Mouse (Mus musculus) embryo, embryonic 11 days (tissue): ENCODE results near the gene Tmem63b.
"Not testable (repeated sequence)": the region's sequence is repeated elsewhere in the genome, so short reads cannot be mapped to it uniquely, and the experiment has no call there.

Experiments used
- DNase-seq: peaks from one replicate; pipeline ENCODE4 v3.0.0-alpha.2; 2015

Gene Tmem63b

DNA sequence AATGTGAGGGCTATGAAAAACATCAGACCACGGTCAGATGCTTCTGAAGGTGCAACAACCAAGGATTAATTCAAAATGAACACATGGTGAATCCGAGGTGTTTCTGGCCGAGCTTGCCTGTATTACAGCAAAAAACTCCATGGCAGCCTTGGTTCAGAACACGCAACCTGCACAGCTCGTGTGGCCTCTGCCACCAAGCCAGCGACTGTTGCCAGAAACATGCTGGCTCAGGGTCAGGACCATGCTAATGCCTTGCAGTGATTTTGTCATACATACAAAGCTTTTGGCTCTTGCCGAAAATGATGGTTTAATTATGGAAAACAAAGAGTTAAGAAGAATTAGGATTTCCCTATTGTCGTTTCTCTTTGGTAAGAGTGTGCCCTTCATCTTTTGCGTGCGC is 18.7 kb downstream of the Tmem63b start:
- DNase-seq, result no peak

DNA sequence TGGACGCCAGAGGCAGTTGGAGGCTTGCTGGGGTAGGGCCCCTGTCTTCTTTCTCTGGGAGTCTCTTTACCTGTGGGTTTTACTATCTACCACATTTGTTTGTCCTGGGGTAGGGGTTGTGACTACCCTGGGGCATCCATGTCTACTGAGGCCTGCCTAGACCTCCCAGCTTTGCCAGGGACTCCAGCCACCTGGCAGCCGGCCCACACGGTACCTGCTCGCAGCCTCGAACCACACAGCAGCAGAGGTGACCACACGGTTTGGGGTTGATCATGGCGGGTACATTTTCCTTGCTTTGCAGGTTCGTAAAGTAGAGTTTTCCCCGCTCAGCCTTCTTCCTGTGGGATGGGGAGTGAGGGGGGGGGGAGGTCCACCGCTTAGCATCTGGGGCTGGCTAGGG is 19.2 kb downstream of the Tmem63b start:
- no peak for DNase-seq

DNA sequence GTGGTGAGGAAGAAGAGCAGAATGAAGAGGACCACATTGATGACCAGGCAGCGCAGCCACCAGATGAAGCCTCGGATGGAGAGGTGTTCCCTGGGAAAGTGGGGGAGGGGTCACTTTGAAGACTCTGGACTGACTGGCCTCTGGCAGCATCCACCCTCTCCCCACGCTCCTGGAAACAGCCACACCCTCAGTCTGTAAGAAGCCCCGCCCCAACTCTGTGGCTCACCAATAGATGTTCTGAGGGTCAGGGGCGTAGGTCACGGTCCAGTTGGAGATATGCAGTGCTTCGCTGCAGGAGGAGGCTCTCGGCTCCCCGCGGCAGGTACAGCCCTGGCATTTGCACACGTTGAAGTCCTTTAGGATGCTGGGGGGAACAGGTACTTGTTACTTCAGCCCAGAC is 20.6 kb downstream of the Tmem63b start:
- no peak for DNase-seq

DNA sequence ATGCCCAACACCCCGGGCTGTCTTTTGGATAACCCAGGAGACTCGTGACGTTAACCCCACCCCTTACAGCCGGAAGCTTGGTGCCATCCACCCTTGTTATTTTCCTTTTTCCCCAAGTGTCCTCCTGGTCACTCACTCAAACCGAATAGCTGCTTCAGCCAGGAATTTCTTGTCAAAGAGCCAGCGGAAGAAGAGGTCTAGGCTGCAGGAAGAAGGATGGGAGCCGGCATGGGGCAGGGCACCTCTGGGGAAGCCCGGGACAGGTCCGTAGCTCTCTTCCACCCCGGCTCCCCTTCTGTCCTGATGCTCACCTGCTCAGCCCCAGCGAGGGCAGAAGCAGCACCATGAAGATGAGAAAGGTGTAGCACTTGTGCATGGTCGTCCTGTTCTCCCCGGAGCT is 22.1 kb downstream of the Tmem63b start:
- no peak for DNase-seq

DNA sequence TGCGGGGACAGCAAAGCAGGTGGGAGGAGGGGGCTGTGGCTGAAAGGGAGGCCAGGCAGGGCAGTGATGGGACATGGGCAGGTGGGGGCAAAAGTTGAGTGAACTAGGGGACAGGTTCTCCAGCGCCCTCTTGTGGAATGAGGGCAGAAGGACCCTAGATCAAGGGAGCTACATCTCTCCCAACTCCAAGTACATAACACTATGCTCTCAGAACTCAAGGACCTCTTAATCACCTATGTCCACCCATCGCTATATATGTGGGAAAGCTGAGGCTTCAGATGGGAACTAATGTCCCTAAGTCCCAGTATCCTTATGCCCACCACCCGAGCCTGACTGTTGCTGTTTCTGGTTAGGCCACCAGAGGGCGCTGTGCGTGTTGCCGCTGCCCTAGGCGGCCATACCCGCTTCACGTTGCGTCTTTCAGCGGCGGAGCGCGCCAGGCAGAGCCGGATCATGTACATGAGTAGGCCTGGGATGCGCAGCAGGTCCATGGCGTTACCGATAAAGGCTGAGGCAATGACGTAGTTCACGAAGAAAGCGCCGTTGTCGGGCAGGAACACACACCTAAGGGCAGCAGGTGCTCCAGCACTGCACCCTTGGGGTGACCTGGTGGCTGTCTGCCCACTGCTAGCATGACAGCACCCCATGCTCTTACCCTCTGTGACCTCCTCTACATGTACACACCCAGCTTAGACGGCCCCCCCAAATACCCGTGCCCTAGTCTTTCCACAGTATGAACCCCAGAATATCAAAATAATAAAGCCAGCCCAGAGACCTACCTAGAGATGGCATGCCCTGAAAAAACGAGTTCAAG is 23.4 kb downstream of the Tmem63b start:
- DNase-seq, result peak; percentile 82

DNA sequence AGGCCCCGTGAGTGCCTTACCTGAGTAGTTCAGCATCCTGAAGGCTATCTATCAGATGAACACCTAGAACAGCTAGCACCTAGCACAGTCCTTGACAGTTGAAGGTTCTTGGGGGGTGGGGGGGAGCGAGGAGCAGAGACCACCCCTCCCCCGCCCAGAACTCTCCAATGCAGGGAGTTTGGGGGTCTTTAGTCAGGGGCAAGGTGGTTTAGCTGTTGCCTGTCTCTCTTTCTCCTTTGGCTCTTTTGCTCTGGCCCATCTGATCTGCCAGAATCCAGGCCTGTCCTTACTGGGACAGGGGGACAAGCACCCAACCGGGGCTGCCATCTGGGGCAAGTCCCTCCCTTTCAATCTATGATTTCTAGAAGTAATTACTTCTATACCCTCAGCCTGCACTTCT is 27.5 kb downstream of the Tmem63b start, which contains the start of gene Capn11:
Gene Capn11, minus strand, starts transcription at position 101 of the 400 bp plus-strand sequence.
- no peak for DNase-seq

DNA sequence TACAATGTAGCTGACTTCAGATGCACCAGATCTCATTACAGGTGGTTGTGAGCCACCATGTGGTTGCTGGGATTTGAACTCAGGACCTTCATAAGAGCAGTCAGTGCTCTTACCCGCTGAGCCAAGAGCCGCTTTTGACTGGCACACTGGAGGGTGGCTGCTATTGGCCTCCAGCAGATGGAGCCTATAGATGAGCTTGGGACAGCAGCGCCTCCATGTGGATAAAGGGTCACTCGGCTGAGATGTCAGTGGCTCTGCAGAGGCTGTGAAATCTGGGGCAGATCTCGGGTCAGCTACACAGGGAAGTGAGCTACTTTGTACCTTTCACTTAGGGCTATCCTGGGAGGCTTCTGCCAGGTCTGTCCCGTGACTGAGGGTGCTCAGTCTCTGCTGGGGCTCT is 30.9 kb downstream of the Tmem63b start:
- DNase-seq, result peak; percentile 35

DNA sequence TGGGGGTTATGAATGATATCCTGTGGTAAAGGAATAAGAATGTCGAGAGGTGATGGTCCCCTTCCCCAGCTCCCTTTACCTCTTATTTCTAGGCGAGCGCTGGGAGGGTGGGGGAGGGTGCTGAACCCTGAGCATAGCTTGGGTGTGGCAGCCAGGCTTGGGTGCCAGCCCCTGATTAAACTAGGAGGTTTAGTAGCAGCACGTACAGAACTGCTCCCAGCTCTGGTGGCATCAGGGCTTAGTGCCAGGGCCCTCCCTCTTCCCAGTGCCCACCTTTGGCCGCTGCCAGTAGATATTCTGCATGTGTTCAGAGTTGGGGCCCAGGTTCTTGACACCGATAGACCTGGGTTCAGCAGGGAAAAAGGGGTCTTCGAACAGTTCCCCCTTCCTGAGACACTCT is 33.5 kb downstream of the Tmem63b start:
- DNase-seq, result no peak

DNA sequence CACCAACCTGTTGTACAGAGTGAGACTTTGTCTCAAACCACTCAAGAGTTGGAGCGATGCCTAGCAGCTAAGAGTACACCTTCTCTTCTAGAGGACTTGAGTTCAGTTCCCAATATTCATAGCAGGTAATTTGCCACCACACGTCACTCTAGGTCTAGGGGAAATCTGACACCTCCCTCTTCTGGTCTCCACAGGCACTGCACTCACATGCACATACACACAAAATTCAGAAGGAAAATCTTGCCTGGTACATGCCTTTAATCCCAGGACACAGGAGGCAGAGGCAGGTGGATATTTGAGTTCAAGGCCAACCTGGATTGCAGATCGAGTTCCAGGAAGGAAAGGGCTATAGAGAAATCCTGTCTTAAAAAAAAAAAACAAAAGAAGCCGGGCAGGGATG is 42.5 kb downstream of the Tmem63b start:
- DNase-seq, result no peak

DNA sequence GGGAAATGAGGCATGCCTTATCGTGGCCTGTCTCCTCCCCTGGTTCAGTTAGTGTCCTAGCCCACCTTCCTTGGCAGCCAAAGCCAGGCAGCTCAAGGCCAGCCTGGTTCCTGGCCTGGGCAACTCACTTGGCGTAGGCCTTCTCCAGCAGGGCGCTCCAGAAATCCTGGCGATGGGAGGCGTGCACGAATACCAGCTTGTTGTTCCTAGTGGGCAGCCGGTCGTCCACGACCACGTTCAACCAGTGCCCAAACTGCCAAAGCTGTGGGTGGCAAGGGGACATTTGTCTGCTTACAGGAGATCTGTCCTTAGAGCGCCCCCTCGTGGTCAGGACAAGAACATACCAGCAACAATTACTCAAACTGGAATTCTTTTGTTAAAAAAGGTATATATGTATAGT is 44.0 kb downstream of the Tmem63b start:
- DNase-seq, result peak; percentile 78

DNA sequence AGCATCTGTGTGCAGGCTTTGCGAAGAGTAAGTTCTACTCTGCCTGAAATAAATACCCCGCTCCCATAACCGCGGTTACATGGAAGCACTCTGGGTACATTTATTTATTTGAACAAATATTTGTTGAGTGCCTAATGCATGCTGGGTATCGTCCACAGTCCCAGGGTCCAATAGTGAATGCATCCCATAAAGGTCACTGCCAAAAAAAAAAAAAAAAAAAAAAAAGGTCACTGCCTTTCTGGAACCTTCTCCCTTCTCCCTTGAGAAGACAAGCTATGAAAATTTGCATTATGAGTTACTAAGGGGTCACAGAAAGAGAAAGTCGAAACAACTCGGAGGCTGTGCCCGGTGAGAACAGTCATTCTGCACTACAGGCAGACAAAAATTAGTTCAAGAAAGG is 44.7 kb downstream of the Tmem63b start:
- no peak for DNase-seq

DNA sequence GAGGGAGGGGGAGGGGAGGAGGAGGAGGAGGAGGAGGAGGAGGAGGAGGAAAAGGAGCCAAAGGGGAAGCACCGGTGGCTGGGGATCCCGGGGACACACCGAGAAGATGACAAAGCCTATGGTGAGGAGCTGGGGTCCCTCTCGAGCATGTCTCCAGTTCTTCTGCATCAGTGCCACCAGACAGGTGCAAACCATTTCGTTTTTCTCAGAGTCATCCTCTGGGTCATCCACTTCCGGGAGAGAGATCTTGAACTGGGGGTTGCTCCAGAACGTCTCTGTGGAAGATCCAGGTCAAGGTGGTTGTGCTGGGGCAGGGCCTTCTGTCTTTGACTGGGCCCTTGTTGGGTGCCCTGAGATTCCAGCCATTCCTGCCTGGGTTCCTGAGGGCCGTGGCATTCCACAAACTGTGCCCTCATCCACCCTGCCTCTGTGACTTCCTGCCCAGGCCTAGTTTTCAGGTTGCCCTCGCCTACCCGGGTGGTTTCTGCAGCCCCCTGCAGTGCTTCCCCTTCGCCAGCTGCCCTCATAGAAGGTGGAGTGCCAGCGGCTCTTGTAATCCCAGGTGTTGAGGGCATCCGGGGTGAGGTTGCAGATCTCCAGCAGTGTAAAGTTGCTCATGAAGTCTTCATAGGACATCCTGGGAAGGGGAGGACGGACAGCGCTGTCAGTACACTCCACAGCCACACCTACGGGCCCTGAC is 48.0 kb downstream of the Tmem63b start:
- no peak for DNase-seq

DNA sequence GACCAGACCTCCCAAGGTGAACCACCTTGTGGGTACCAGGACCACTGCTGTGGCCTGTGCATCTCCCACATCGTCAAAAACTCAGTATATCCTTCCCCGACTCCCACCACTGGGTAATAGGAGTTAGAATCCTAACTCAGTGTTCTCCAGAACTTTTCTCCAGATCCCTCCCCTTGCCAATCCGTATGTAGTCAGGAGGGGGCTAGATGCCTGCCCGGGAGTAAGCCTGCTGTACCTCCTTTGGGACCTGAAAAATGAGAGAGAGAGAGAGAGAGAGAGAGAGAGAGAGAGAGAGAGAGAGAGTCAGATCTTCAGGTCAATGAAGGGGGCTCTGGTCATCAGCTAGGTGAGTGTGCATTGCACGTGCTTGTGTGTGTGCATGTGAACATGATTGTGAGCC is 52.7 kb downstream of the Tmem63b start:
- no peak for DNase-seq

DNA sequence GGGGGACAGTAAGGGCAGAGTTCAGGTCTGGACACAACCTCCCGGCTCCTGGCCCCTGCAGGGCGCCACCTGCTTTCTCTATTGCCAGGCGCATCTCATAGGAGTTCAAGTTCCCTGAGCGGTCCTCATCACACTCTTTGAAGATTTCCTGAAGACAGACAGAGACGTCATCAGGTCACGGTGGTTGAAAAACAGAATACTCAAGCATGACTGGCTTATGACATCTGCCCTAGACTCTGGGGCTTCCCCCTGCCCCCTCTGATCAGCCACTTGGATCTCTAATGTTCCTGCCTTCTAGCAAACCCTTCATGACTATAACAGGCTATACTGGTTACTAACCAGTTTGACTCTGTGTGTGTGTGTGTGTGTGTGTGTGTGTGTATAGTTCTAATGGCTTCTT is 54.8 kb downstream of the Tmem63b start:
- no peak for DNase-seq

DNA sequence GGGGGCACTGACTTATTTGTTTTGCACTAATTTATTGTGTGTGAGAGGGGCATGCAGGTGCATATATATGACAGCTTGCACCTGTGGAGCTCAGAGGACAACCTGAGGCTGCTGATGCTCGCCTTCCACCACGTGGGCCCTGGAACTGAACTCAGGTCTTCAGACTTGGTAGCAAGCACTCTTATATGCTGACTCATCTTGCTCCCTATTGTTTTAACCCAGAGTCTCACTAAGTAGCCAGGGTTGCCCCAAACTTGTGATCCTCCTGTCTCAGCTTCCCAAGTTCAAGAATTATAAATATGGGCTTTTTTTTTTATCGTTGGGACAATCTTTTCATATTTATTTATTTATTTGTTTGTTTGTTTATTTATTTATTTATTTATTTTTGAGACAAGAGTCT is 55.7 kb downstream of the Tmem63b start:
- DNase-seq, result no peak

DNA sequence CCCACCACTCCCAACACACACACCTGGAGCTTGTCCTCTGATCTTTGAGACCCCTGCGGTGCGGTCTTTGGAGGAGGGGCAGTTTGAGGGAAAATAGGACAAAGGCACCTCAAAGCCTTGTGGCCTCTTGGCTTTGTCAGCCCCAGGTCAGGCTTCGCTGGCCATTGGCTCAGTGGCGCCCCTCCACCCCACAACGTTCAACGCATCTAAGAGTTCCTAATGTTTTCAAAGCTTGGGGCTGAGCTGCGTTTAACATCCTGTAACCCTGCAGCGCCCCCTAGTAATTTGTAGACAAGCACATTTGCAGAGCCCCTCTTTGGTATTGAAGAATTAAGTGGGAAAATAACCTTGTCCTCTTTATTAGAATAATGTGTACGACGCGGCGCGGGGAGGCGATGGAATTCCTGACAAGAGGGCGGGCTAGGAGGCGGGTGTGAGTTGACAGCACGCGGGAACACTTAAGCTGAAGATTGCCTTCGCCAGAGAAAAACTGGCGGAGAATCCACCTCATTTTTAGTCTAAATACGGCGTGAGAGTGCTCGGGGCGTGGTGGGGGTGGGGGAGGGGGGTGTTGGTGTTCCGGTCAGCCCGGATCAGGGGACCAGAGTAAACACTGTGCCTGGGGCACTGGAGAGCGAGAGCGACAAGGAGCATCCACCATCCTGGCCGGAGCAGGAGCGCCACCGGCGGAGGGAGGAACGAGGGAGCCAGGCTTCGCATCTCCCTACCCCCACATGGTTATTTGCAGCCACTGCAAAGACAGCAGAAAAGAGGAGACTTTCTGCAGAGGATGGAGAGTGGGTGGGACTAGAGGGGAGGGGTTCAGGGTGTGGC is 56.6 kb downstream of the Tmem63b start:
- peak; percentile 90 for DNase-seq

DNA sequence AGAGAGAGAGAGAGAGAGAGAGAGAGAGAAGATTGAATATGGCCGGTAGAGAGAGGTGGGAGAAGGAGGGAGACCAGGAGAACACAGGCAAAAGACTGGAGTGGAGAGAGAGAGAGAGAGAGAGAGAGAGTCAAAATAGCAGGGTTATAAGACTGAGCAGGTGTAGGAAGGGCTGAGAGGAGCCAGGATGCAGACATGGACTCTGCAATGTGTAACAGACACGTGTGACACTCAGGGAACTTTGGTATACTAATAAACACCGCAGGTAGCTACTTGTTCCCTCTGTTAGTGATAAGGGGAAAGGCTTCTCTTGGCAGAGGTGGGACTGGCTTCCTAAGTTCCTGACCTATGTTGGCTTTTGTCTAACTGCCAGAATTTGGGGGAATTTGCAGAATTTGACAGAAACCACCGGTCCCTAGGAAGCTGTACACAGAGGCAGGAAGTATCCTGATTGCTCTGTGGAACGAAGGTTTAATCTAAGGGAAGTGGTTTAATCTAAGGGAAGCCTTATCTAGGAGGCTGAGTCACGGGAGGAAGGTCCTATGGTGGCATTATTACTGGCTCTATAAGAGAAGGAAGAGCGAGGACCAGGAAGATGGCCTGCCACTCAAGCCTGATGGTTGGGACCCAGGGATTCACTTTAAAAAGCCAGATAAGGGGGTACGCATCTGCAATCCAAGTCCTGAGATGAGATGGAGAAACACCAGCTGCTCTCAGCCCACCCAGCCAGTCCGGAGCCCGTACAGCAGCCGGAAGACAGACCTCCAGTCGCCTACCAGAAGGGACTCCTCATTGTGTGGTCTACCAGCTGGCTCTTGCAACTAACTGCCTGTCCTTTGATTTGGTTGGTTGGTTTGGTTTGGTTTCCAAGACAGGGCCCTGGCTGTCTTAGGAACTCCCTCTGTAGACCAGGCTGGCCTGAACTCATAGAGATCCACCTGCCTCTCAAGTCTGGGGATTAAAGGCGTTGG is 57.5 kb downstream of the Tmem63b start:
- DNase-seq, result no peak

DNA sequence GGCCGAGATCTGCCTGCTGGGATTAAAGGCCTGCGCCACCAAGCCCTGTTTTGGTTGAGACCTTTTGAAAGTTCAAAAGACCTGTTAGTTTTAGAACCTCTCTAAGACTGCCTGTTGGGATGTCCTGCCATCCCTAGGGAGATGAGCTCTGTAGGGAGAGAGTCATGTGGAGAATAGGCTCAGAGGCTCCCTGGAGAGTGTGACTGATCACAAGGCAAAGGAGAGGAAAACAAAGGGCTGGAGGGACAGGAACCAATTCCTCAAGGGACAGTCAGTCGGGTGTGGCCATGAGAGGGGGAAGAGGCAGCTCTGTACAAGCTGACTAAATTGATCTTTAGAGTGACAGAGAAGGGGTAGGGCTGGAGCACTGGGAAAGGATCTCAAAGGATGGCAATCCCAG is 58.5 kb downstream of the Tmem63b start:
- no peak for DNase-seq

DNA sequence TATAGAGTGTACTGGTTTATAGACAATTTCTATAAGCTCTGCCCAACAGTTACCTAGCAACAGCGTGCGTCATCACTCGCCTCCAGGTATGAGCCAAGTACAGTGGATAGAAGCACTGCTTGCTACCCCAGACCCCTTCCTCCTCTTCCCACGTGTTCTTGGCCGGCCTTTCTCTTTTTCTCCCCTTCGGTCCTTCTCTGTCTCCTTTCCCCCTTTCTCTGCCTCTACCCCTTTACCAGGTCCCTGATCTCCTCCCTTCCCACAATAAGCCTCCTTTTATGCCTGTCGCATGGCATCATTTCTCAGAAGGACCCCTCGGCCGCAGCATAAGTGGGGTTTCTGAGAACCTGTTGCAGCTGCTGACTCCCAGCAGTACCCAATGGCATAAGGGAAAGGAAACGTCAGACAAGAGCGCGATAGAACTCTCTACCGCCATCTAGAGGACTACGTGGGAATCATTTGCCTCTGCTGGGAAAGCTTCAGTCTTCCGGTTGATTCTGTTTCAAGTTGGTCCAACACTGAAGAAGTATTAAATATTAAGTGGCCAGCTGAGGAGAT is 60.0 kb downstream of the Tmem63b start:
- peak; percentile 90 for DNase-seq

DNA sequence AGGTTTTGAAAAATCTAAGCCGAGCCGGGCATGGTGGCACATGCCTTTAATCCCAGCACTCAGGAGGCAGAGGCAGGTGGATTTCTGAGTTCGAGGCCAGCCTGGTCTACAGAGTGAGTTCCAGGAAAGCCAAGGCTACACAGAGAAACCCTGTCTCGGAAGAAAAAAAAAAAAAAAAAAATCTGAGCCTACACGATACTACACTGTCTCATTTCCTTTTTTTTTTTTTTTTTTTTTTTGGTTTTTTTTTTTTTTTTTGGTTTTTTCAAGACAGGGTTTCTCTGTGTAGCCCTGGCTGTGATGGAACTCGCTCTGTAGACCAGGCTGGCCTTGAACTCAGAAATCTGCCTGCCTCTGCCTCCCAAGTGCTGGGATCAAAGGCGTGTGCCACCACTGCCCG is 63.3 kb downstream of the Tmem63b start:
- DNase-seq, result not testable (repeated sequence)

DNA sequence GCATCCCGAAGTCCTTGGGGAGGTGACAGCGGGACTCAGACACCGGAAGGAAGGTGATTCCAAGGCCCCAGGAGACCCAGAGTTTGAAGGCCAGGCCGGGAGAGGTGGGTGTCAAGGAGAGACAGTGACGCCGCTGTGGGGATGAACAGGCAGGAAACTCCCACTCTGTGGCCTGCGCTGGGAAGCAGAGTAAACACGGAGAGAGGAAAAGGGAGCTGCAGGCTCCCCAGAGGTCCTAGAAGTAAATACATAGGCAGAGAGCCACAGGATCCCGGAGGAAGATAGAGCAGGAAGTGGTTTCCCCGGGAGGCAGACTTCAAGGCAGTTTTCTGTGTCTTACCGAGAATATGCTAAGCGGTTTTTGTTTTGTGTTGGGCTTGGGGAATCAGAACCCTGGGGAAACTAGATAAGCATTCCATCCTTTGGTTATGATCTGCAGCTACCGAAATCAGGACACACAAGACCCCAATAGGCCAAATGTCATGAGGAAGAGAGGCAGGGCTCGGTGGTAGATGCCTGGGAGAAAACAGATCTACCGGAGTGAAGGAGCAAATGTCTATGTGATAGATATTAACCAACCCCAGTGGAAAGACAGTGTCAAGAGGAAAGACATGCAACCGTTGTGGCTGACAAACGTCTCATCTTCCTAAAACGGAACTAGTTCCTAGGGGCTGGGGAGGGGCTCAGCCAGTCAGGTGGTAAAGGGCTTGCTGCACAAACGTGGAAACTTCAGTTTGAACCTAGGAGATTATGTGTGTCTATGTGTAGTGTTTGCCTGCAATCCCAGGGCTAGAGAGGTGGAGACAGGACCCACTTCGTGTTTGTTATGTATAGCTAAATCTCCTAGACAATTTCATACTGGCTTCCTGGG is 67.1 kb downstream of the Tmem63b start:
- DNase-seq, result no peak
